Mouse (Mus musculus): ENCODE data around the gene Kcnh1. TPM values are rescaled to one million over a fixed set of nuclear protein-coding genes. Genes with fewer than 3 reads are reported as not detected.

The Kcnh1 gene
- polyA plus RNA-seq (2015; fragmentation: Nextera tagmentation; extraction: Ambion mirVana), result 3.2 and 3.3 TPM in 2 replicates

DNA sequence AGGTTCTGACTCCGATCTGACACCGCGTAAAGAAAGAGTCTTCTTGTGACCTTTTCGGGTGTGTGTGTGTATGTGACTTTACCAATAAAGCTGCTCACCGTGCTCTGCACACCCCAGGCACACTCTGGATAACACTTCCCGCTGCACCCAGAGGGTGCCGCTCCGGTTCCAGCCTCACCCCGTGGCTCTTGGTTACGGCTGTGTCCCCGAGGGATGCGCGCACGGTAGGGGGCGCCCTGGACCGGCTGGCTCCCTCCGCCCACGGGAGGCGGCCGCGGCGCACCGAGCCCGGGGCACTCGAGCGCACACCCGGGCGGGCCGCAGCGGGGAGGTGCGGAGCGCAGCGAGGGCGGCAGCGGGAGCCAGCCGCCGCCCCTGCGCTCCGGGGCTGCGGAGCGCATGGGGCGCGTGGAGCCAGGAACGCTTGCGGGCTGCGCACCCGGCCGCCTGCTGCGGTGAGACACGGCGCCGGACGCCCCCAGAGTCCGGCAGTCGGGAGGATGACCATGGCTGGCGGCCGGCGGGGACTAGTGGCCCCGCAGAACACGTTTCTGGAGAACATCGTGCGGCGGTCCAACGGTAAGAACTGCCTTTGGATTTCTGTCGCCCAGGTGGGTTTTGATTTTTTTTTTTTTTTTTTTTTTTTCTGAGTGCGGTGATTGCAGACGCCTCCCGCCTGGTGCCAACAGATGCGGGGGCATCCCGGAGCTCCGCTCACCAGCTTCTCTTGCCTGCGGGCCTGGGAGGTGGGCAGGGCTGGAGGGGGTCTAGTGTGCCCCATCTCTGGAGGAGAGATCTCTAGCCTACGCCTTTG is at the start of gene Kcnh1:
Kcnh1 (plus strand) TSS at position 267 of the 814 bp plus-strand sequence.
- Histone ChIP-seq H3K9me3 (no peaks in the 10 kb centered on the region), H3K9ac (peak within 1 kb of the TSS; percentile 49), H3K4me3 (peak within 1 kb of the TSS; percentile 56), H3K27me3 (replicated peaks) (peaks cover 25% of the 10 kb centered on the region), H3K27ac (no peak within 1 kb of the TSS), H3K4me2 (peak within 1 kb of the TSS; percentile 83), H3K4me1 (peaks cover 17% of the 10 kb centered on the region), H3K36me3 (replicated peaks) (no peaks in the 10 kb centered on the region)
- peak; percentile 93 for ATAC-seq (replicated peaks)
- WGBS, result under 1% methylated on average over 70 of the region's 73 CpGs

DNA sequence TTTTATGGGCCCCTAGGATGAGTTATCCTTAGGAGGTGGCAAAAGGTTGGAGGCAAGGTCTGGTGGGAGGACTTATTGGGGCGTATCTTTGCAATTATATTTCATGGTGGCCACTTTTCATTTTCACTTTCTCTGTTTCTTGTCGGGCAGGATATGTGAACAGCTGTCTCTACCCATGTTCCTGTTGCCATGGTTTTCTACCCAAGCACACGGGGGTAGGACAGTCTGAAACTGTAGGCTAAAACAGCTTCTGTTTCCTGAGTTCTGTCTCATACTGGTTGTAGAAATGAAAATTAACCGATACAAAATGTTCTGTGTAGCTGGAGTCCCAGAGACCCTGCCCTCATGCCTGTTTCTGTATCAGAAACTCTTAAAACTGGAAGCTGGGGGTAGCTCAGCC is 39.4 kb upstream of the Kcnh1 start:
- H3K36me3 ChIP-seq (replicated peaks), result no peaks in the 10 kb centered on the region
- H3K9ac ChIP-seq, result no peak overlapping the region
- H3K27me3 ChIP-seq (replicated peaks), result no peaks in the 10 kb centered on the region
- H3K4me2 ChIP-seq, result no peak overlapping the region
- no peaks in the 10 kb centered on the region for H3K9me3 ChIP-seq
- whole genome bisulfite sequencing, result 89% methylated on average over 4 of the region's 4 CpGs
- no peaks in the 10 kb centered on the region for H3K4me1 ChIP-seq
- no peak overlapping the region for H3K4me3 ChIP-seq
- ATAC-seq (replicated peaks), result no peak
- H3K27ac ChIP-seq, result no peak overlapping the region

DNA sequence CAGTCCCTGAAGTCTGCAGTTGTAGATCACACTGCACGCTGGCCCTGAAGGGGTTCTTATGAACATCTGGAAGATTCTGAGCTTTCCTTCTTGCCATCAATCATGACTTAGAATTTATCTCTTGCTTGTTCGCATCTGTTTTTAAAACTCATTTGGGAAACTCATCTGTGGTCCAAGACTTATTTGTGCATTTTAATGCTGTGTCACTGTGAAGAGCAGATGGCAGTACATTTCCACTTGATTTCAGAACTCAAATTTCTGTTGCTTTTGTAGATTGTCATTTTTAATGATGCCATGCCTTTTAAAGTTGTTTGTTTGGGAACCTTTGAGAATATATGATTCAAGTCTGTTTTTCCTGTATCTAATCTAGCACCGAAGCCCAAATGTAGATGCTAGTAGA is 19.1 kb upstream of the Kcnh1 start:
- no peak overlapping the region for H3K4me2 ChIP-seq
- 91% methylated on average over 3 of the region's 3 CpGs for WGBS
- H3K27ac ChIP-seq, result no peak overlapping the region
- no peak for ATAC-seq (replicated peaks)
- no peaks in the 10 kb centered on the region for H3K4me1 ChIP-seq
- no peaks in the 10 kb centered on the region for H3K9me3 ChIP-seq
- no peaks in the 10 kb centered on the region for H3K36me3 ChIP-seq (replicated peaks)
- H3K27me3 ChIP-seq (replicated peaks), result no peaks in the 10 kb centered on the region
- no peak overlapping the region for H3K4me3 ChIP-seq
- no peak overlapping the region for H3K9ac ChIP-seq

- H3K27ac ChIP-seq, result no peak overlapping the region
- no peak for ATAC-seq (replicated peaks)
- 79% methylated on average over 3 of the region's 3 CpGs for WGBS
These were observed 10.7 kb upstream of the Kcnh1 start for GRCm38 (mm10) chr1:192179877-192180276.

GRCm38 (mm10) chr1:192181696-192182257 is 8.8 kb upstream of the Kcnh1 start:
- Histone ChIP-seq H3K27me3 (replicated peaks) (no peaks in the 10 kb centered on the region), H3K9ac (no peak overlapping the region), H3K4me2 (no peak overlapping the region), H3K36me3 (replicated peaks) (no peaks in the 10 kb centered on the region), H3K4me1 (no peaks in the 10 kb centered on the region), H3K27ac (no peak overlapping the region), H3K4me3 (no peak overlapping the region), H3K9me3 (no peaks in the 10 kb centered on the region)
- WGBS, result 87% methylated on average over 4 of the region's 4 CpGs
- ATAC-seq (replicated peaks), result no peak

More at GRCm38 (mm10) chr1:192179877-192180276, 10.7 kb upstream of the Kcnh1 start:
- Histone ChIP-seq H3K4me2 (no peak overlapping the region), H3K9me3 (no peaks in the 10 kb centered on the region), H3K4me1 (no peaks in the 10 kb centered on the region), H3K36me3 (replicated peaks) (no peaks in the 10 kb centered on the region), H3K4me3 (no peak overlapping the region), H3K9ac (no peak overlapping the region), H3K27me3 (replicated peaks) (no peaks in the 10 kb centered on the region)

DNA sequence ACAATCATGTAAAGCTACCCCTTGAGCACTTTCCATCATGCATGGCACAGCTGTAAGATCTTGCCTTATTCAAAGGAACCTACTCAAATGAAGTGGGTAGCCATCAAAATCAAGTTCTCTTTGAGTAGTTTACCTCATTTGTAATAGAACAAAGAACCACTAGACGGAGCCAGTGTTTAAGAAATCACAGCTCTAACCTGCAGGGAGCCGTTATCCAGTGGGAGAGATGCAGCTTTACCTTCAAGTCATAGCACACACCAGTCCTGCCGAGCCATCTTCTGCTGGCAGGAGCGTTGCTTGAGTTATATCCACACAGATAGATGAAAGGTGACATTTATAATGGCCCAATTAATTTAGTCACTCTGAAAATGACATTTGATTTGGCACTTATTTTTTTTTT is 1.5 kb upstream of the Kcnh1 start:
- Histone ChIP-seq H3K9ac (no peak overlapping the region), H3K4me1 (peaks cover 17% of the 10 kb centered on the region), H3K4me3 (no peak overlapping the region), H3K9me3 (no peaks in the 10 kb centered on the region), H3K27ac (no peak overlapping the region), H3K4me2 (no peak overlapping the region), H3K36me3 (replicated peaks) (no peaks in the 10 kb centered on the region), H3K27me3 (replicated peaks) (peaks cover 25% of the 10 kb centered on the region)
- 0 out of 2 replicates have a peak, but pooled peaks have one; percentile 50 for ATAC-seq (replicated peaks)
- WGBS, result 8% methylated on average over 4 of the region's 4 CpGs

- Histone ChIP-seq H3K36me3 (replicated peaks) (no peaks in the 10 kb centered on the region), H3K27ac (no peak overlapping the region)
- WGBS, result 74% methylated on average over 11 of the region's 11 CpGs
These were observed 803 bp upstream of the Kcnh1 start for GRCm38 (mm10) chr1:192189771-192190170.

DNA sequence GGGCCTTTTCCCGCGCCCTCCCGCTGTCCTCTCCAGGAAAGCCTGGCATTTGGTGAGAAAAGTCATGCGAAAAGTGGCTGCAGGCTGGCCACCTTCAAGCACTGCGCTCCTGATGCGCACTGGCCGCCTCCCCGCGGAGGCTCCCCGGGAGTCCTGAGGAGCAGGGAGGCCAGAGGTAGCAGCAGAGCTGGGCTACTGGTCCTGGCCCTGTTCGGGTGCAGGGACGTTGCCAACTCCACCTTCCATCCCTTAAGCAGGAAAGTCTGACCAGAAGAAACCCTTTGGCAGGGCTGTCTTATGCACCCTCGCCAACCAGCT is 707 bp downstream of the Kcnh1 start:
- Histone ChIP-seq H3K27ac (no peak overlapping the region), H3K4me3 (peak overlapping the region; percentile 56), H3K36me3 (replicated peaks) (no peaks in the 10 kb centered on the region), H3K27me3 (replicated peaks) (peaks cover 25% of the 10 kb centered on the region), H3K4me1 (peaks cover 17% of the 10 kb centered on the region), H3K9me3 (no peaks in the 10 kb centered on the region), H3K9ac (peak overlapping the region; percentile 49), H3K4me2 (peak overlapping the region; percentile 83)
- WGBS, result 6% methylated on average over 13 of the region's 13 CpGs
- no peak for ATAC-seq (replicated peaks)

More at GRCm38 (mm10) chr1:192189771-192190170, 803 bp upstream of the Kcnh1 start:
- no peak overlapping the region for H3K4me3 ChIP-seq
- H3K4me2 ChIP-seq, result no peak overlapping the region
- H3K9me3 ChIP-seq, result no peaks in the 10 kb centered on the region
- peaks cover 17% of the 10 kb centered on the region for H3K4me1 ChIP-seq
- no peak for ATAC-seq (replicated peaks)
- no peak overlapping the region for H3K9ac ChIP-seq
- H3K27me3 ChIP-seq (replicated peaks), result peaks cover 25% of the 10 kb centered on the region

DNA sequence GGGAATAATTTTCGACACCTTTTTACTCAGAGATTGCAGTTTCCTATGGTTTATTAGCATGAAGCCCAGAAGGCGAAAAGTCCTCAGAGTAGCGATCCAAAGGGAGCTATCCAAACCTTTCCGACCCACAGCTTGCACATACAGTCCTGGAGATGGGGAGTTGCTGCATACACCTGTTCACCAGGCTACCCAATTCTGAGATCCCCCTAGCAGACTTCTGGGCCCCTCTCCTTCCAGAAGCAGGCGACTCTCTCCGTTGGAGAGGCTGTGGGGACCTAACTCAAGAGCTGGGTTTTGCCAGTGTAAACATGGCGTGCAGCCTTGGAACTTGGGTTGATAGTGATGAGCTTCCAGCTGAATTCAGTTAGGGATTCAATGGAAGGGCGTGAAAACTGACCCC is 1.3 kb downstream of the Kcnh1 start:
- WGBS, result 64% methylated on average over 8 of the region's 8 CpGs
- H3K36me3 ChIP-seq (replicated peaks), result no peaks in the 10 kb centered on the region
- peak overlapping the region; percentile 49; the same call in 1 of the 2 replicates for H3K9ac ChIP-seq
- H3K4me2 ChIP-seq, result peak overlapping the region; percentile 83
- peaks cover 25% of the 10 kb centered on the region for H3K27me3 ChIP-seq (replicated peaks)
- no peak overlapping the region for H3K27ac ChIP-seq
- H3K4me3 ChIP-seq, result peak overlapping the region; percentile 56
- ATAC-seq (replicated peaks), result no peak
- H3K4me1 ChIP-seq, result peaks cover 17% of the 10 kb centered on the region
- no peaks in the 10 kb centered on the region for H3K9me3 ChIP-seq

GRCm38 (mm10) chr1:192192710-192193109 is 2.1 kb downstream of the Kcnh1 start:
- Histone ChIP-seq H3K9ac (no peak overlapping the region), H3K27me3 (replicated peaks) (peaks cover 25% of the 10 kb centered on the region), H3K4me3 (no peak overlapping the region), H3K4me2 (peak overlapping the region; percentile 83), H3K9me3 (no peaks in the 10 kb centered on the region), H3K27ac (no peak overlapping the region), H3K4me1 (peaks cover 17% of the 10 kb centered on the region), H3K36me3 (replicated peaks) (no peaks in the 10 kb centered on the region)
- ATAC-seq (replicated peaks), result no peak
- WGBS, result 62% methylated on average over 9 of the region's 9 CpGs

DNA sequence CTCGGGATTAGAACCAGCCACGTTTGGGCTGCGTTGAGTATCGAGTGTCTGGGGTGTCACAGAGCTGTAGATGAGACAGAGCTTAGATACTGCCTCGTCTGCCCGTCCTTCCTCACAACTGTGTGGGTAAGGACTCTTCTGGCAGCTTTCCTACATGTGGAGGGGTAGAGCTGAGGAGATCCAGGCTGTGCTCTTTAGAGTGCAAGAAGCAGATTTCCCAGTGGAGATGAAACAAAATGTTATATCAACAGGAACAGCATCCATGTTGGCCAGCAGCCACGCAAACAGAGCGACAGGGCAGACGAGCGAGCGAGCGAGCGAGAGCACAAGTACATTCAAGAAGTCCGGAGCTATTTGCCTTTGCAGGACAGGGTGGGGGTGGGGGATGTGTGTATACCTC is 3.1 kb downstream of the Kcnh1 start:
- Histone ChIP-seq H3K4me1 (peaks cover 17% of the 10 kb centered on the region), H3K9me3 (no peaks in the 10 kb centered on the region), H3K27ac (no peak overlapping the region), H3K36me3 (replicated peaks) (no peaks in the 10 kb centered on the region), H3K9ac (no peak overlapping the region), H3K4me3 (no peak overlapping the region), H3K4me2 (no peak overlapping the region), H3K27me3 (replicated peaks) (peaks cover 19% of the 10 kb centered on the region)
- no peak for ATAC-seq (replicated peaks)
- WGBS, result 68% methylated on average over 14 of the region's 14 CpGs

- Histone ChIP-seq H3K4me3 (no peak overlapping the region), H3K9ac (no peak overlapping the region), H3K36me3 (replicated peaks) (no peaks in the 10 kb centered on the region), H3K27ac (no peak overlapping the region), H3K4me1 (peaks cover 3% of the 10 kb centered on the region; the same call in 1 of the 2 replicates), H3K27me3 (replicated peaks) (no peaks in the 10 kb centered on the region), H3K4me2 (no peak overlapping the region), H3K9me3 (no peaks in the 10 kb centered on the region)
- whole genome bisulfite sequencing, result 52% methylated on average over 10 of the region's 10 CpGs
- ATAC-seq (replicated peaks), result no peak
These were observed 6.9 kb downstream of the Kcnh1 start for GRCm38 (mm10) chr1:192197495-192197894.

DNA sequence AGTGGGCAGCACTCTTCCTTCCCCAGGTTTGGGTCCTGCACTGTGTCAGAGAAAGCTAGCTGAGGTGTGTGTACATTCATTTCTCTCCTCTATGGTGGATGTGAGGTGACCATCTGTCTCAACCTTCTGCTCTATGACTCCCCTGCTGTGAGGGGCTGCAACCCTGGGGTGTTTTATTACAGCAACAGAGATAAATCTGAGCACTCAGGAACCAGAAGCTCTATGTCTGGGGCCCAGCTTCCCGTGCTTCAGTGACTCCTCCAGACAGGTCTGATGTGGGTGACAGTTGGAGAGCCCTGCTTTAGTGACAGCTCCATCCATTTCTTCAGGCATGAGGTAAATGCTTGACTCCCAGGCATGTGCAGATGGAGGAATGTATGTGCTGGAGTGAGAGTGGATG is 12.4 kb downstream of the Kcnh1 start:
- no peak overlapping the region for H3K4me2 ChIP-seq
- ATAC-seq (replicated peaks), result no peak
- no peaks in the 10 kb centered on the region for H3K9me3 ChIP-seq
- H3K4me1 ChIP-seq, result no peaks in the 10 kb centered on the region
- no peaks in the 10 kb centered on the region for H3K36me3 ChIP-seq (replicated peaks)
- H3K27ac ChIP-seq, result no peak overlapping the region
- no peak overlapping the region for H3K4me3 ChIP-seq
- H3K9ac ChIP-seq, result no peak overlapping the region
- WGBS, result 39% methylated on average over 1 of the region's 1 CpGs
- H3K27me3 ChIP-seq (replicated peaks), result no peaks in the 10 kb centered on the region

All from midbrain, embryonic 15.5 days (tissue).